Mouse (Mus musculus) kidney, postnatal 10 days (tissue): ENCODE measurements around the gene Rara.
A peak's percentile ranks its signal among the peaks of the same experiment; 100 is the strongest.
"Not testable (repeated sequence)": the region's sequence is repeated elsewhere in the genome, so short reads cannot be mapped to it uniquely, and the experiment has no call there.

ENCODE experiments used
- DNase-seq: peaks from one replicate; pipeline ENCODE4 v3.0.0; 2021; ENCODE audit warnings: mixed read lengths

Rara gene

GRCm38 (mm10) chr11:98970191-98970925, 42.7 kb downstream of the Rara start:
- DNase-seq = peak; percentile 65

- DNase-seq = peak; percentile 83
Measured at GRCm38 (mm10) chr11:98971316-98972031, 43.9 kb downstream of the Rara start.

- peak; percentile 92 for DNase-seq
Measured at GRCm38 (mm10) chr11:98972215-98972614, 44.6 kb downstream of the Rara start.

DNA sequence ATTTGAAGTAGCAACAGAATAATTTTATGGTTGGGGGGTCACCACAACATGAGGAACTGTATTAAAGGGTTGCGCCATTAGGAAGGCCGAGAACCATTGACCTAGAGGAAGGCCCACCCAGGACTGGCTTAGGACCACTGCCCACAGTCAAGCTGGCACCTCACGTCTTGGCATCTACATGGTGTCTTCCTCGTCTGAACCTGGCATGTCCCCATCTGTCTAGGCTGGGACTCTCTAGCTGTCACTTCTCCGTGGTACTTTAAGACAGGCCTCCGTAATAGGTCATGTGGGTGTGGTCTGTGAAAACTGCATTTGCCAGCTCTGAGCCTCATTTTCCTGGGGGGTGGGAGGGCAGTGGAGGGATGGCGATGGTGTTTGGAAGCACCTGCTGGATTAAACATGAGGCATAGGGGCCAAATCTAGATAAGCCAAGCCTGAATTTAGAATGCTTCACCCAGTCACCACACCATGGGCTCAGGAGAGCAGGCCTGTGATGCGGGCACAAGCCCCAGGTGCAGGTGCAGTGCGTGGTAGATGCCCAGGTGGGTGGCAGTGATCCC, 45.3 kb downstream of the Rara start:
- DNase-seq = no peak

GRCm38 (mm10) chr11:98973584-98973983, 46.0 kb downstream of the Rara start:
- DNase-seq = peak; percentile 74

GRCm38 (mm10) chr11:98974213-98974612, 46.6 kb downstream of the Rara start:
- DNase-seq = peak; percentile 30

DNA sequence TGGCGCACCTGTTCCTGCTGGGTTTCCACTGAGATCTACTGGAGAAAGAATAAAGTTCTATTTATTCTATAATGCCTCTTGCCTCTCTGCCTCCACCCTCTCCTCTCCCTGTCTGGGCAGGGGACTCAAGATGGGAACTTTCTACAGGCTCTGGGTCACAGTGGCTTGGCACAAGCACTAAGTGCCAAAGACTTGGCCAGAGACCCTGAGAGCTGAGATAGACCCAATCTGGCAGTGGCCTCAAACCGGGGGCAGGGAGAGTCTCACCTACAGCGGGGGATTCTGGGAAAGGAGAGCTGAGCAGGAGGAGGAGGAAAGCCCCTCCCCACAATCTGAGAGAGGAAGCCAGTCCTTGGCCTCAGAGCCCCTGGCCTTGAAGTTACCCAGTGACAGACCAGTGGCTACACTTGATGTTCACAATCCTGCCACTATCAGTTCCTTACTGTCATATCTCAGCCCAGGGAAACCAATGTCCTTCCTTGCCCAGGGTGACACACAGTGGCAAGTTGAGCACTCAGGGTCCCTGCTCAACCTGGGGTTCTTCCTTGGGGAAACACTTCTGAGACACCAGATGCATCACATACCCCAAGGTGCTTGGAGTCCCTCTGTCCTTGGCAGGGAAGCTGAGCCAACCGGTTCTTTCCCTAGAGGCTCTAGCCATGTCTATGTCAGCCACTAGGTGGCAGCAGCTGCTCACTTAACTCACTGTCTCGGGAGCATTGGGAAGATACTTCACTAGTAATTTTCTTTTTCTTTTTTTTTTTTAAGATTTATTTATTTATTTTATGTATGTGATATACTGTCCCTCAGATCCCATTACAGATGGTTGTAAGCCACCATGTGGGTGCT, 47.5 kb downstream of the Rara start:
- peak; percentile 88 for DNase-seq

- DNase-seq = no peak
Measured at GRCm38 (mm10) chr11:98978526-98979148, 51.0 kb downstream of the Rara start.

GRCm38 (mm10) chr11:98979356-98979755, 51.7 kb downstream of the Rara start:
- DNase-seq = no peak

GRCm38 (mm10) chr11:98981289-98981996, 53.8 kb downstream of the Rara start:
- DNase-seq = no peak

DNA sequence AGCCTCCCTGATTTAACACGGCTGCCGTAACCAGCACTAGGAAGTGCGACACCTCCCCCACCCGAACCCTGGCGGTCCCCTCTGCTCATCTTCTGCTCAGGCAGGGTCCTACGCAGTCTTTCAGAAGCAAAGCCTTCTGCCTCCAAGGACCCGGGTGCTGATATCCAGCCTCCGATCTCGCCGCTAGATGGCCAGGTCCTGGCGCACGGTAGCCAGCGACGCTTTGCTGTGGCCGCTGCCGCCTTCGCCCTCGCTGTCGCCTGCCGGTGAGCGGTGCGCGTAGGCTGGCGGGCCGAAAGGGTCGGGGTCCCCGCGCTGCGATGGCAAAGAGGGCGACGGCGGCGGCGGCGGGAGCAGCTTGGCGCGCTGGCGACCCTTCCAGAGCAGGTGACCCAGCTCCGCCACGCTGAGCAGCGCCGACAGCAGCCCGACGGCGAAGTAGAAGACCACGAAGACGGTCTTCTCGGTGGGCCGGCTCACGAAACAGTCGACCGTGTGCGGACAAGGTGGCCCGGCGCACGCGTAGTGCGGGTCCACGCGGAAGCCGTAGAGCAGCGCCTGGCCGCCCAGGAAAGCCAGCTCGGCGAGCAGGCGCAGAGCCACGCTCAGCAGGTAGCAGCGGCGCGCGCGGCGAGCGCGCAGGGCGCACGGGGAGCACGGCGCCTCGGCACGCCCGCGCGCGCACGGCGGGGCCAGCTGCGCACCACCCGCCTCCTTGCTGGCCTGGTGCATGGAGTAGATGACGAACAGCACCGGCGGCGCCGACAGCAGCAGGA, 54.6 kb downstream of the Rara start:
- DNase-seq = peak; percentile 83

DNA sequence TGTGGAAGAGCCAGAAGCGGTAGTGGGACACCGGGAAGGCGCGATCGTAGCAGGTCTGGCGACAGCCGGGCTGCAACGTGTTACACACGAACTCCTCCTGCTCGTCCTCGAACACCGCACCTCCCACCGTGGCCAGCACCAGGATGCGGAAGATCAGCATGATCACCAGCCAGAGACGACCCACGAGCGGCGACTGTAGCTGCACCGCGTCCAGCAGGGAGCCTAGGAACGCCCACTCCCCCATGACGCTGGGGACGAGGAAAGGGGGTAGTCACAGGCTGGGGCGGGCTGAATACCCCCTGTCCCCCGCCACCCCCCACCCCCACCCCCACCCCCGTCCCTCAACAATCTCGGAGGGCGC, 55.1 kb downstream of the Rara start, which contains the start of gene Gjd3:
Gjd3 (minus strand) TSS at position 244 of the 361 bp plus-strand sequence.
- DNase-seq = no peak

GRCm38 (mm10) chr11:98983551-98983950, 55.9 kb downstream of the Rara start:
- peak; percentile 29 for DNase-seq

DNA sequence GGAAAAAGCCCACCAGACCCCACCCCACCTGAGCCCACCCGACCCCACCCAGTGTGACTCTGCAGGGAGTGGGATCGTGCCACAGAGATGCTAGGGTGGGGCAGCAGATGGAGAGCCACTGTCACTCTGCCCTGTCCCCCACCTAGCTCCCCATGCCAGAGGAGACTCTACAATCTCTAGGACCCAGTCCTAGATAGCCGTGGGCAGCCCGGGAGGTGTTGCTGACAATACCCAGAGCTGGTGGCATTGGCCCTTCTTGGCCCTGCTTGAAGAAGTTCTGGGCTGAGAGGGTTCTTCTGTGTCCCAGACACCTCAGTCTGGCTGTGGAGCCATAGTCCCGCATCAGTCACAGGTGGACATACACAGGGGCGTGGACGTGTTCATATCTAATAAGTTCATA, 57.9 kb downstream of the Rara start:
- no peak for DNase-seq

- DNase-seq = not testable (repeated sequence)
Measured at GRCm38 (mm10) chr11:98988260-98988659, 60.6 kb downstream of the Rara start.

GRCm38 (mm10) chr11:98990866-98991265, 63.2 kb downstream of the Rara start:
- no peak for DNase-seq

DNA sequence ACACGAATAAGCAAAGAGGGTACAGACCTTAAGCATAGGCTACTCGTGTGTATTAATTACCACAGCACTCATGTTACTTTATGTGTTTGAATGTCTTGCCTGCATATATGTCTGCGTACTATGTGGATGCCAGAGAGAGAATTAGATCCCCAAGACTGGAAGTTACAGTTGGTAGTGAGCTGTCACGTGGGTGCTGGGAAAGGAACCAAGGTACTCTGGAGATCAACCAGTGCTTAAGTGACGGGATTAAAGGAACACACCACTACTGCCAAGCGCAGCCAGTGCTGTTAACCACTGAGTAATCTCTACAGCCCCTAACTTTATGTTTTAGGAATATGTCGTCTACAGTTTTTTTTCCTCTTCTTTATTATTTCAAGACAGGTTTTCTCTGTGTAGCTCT, 68.4 kb downstream of the Rara start:
- no peak for DNase-seq

DNA sequence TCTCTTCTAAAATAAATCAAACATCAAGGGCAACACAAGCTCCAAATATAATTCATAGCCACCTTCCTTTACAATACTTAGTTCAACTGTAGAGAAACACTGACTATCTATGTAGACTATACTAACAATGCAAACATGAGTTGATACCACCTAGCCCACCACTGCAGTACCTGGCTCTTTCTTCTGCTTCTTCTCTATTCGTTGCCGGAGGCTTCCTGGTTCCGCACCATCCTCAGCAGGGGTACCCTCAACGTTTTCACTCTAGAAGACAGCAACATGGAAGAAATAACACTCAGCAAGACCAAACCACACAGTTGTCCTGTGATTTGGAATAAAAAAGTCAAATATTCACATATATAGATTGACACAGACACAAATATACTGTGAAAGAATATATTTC, 70.0 kb downstream of the Rara start:
- no peak for DNase-seq

DNA sequence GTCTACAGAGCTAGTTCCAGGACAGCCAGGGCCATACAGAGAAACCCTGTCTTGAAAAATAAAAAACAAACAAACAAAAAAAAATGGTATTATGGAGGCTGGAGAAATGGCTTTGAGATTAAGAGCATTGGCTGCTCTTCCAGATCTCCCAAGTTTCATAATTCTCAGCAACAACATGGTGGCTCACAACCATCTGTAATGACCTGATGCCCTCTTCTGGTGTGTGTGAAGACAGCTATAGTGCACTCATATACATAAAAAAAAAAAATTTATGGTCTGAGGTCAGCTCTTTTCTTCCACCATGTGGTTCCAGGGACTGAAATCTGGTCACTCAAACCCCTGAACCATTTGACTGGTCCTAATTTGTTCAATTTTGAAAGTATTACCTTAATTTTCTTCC, 71.2 kb downstream of the Rara start:
- no peak for DNase-seq

DNA sequence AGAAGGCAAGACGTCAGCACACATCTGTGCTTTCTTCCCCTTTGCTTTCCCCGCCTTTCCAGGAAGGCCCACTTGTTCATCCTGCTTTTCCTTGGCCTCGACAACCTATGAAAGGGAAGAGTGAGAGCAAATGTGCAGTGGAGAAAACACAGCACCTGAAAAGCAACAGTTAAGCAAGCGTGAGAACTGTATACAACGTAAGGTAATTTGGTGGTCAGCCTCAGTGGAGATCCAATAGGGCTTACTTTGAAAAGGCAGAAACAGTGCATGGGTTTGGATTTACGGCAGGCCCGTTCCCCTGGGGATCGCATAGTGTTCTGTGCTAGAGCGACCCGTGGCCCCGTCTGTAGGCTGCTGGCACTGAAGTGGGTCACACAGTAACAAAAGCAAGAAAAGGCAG, 71.6 kb downstream of the Rara start:
- no peak for DNase-seq

GRCm38 (mm10) chr11:99006788-99007187, 79.2 kb downstream of the Rara start:
- no peak for DNase-seq
